Mouse (Mus musculus): ENCODE measurements at regions not wholly inside any gene's neighbourhood (a gene's known extent, or its start where the extent isn't known, plus 50 kb on each side); places are given as distances from the start of the nearest gene placed in this dataset.

DNA sequence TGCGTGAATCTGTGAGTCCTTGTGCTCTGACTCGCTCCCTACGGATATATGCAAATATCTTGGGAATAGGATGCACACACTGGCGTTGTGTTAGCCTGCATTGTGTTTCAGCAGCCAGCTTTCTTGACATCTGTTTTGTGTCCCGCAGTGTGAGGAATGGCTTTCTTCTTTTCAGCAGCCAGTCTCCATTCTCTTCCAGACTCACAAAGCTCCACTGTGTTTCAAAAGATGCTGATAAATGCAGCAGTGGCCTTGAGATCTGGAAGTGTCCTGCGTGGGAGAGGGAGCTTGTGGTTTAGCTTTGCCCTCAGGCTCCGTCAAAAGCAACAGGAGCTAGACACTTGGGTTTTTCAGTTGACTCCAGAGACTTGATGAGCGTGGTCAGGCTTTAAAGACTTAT is 188.9 kb upstream of the Fat4 start:
- in situ Hi-C loops (cut with MboI, MseI), result no loop called here

DNA sequence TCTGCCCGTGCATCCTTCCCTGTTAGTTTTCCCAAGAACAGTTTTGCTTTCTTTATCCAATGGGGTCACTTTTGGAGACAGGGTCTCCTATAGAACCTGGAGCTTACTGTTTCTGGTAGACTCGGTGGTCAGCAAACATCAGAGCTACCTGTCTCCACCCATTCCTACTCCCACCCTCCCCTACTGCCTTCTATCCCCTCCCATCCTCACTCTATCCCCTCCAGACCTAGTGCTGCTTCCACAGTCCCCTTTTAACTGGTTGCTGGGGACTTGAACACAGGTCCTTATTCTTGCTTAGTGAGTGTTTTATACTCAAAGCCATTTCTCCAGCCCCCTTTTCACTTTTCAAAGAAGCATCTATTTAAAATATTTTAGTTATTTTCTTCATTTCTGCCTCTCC is 189.4 kb upstream of the Fat4 start:
- in situ Hi-C loops (cut with MboI, MseI), result no loop called here

DNA sequence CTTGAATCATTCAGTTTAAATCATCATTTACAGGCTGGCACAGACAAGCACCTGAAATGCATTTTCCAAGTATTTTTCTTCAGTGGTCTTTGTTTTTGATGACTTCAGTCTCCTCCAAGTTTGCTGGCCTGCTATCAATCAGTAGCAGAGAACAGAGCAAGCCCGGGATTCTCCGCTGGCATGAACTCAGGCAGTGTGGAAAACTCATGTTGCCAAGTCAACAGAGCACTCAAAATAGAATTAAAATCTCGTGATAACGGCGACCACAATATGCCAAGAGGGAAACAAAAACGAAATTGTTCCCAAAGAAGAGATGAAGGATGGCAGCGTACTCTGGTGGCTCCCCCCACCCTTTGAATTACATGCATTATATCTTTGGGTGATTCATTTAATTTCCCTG is 190.9 kb upstream of the Fat4 start:
- in situ Hi-C loops (cut with MboI, MseI), result no loop called here

DNA sequence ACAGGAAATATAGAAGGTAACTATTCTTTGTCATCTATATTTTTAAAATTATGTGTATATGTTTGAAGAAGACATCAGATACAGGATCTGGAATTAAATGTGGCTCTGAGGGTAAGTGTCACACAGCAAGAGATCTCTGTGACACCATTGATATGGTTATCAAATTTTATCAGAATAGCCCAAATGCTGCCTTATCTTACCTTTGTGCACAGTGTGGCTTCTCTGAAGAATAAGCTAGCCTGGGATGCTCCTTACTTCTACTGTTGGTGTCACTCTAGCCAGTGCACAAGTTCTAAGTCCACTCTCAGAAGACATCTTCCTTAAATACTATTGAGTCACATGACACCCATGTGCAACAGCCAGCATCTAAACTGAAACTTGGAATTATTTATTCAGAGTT is 194.0 kb upstream of the Fat4 start:
- in situ Hi-C loops (cut with MboI, MseI), result no loop called here

DNA sequence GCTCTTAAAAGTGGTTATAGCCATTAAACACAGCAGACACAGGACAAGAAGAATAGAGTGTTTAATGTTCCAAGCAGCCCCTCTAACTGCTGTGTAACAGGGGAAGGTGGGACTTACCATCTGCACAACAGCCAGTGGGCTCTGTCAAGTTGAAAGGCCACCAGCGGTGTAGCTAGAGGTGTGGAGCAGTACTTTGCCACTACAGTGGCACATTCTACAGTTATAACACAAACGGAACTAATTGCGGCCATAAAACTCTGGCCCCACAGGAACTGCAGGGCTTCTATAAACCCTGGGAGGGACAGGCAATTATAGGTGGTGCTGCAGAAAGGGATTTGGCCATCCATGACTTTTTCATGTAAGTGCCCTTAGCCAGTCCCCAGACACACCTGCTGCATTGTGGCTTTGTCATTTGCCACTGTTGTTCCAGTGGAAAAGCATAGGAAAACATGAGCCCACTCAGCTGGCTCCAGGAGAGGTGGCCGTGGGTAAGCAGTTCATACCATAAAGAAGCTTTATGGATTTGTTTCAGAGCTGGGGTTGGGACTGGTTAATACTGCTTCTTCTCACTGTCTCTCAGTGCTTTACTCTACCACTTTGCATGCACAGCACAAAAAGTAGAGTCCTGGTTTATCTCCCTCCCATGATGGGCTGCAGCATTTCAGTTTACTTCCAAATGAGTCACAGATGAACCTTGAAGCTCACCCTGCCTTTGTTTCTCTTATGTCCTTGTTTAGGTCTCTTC is 199.8 kb upstream of the Ankrd50 start:
- in situ Hi-C loops (cut with MboI, MseI), result no loop called here

DNA sequence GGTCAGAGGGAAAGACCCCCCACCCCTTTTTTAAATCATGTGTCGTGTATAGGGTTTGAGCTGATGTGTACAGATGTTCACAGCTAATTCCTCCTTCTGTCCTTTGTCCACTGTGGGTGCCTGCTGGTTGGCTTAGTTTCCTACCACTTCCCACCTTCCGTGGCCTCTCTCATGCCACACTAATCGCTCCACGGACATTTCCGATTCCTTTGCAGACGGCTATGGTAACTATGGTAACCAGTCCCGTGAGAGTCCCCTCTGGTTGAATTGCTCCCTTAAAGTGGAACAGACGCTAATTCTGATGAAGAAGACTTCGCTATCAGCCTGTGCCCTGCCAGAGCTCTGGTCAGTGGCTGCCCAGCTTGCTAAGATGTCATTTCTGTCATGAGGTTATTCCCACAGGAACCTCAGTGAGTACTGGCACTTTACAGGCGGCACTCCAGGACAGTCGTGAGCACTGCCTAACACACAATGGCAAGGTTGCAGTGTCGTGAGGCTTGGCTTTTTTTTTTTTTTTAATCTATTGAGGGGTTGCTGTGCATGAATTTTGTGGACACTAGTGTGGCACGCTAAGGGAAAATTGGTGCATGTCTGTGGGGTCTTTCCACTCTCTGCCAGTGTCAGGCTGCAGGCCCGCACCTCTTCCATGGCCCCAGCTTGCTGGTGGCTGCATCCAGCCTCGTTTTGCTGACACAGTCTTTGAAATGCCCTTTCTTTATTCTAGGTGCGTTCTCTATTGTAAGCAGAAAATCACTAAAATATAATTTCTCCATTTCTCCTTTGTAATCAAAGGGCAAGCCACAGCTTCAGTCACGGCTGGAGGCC is 179.2 kb upstream of the Ankrd50 start:
- in situ Hi-C loops (cut with MboI, MseI), result no loop called here

DNA sequence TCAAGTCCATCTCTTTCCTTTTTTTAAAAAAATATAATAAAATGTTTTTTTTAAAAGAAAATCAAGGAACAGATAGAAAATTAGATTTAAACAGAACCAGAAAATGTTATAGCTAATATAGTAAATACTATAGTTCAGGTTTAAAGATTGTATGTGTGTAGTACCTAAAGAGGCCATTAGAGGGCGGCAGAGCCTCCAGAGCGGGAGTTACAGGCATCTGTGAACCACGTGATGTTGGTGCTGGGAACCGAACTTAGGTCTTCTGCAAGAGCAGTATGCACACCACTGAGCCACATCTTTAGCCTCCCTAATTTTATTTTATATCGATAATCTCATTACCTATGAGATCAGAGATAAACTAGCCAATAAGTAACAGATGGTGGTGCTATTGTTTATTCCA is 178.4 kb upstream of the Ankrd50 start:
- in situ Hi-C loops (cut with MboI, MseI), result no loop called here

DNA sequence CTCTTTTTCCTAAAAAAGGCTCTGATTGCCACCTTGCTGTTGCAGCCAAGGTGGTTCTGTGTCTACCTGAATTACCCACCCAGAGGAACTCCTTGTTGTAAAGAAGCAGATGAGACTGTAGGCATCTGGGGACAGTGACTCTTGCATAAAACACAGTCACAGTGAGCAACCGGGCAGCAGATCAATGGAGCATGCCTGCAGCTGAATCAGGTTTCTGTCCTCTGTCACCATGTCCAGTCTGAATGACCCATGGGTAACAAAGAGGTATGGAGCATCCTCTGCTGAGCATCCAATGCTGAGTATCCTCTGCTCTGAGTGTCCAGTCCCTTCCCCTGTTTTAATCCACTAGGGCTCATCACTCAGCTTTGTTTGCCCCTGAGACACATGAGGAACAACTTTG is 172.1 kb upstream of the Ankrd50 start:
- in situ Hi-C loops (cut with MboI, MseI), result no loop called here

DNA sequence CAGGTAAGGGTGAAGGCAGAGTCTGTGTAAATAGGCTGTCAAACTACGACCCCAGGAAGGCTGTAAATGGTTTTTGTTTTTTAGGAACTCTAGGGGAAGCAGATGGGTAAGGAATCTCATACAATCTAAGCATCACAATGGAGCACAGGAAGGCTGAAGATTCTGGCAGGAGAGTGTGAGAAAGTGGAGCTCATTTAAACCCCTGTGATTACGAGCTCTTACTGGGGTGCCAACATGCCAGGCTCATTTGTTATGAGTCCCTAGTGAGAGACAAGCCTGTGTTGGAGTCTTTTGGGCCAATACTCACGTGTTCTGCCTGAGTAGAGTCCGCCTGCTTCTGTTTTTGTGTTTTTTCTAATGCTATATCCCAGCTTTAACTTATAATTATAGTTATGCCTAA is 169.3 kb upstream of the Ankrd50 start:
- in situ Hi-C loops (cut with MboI, MseI), result no loop called here

DNA sequence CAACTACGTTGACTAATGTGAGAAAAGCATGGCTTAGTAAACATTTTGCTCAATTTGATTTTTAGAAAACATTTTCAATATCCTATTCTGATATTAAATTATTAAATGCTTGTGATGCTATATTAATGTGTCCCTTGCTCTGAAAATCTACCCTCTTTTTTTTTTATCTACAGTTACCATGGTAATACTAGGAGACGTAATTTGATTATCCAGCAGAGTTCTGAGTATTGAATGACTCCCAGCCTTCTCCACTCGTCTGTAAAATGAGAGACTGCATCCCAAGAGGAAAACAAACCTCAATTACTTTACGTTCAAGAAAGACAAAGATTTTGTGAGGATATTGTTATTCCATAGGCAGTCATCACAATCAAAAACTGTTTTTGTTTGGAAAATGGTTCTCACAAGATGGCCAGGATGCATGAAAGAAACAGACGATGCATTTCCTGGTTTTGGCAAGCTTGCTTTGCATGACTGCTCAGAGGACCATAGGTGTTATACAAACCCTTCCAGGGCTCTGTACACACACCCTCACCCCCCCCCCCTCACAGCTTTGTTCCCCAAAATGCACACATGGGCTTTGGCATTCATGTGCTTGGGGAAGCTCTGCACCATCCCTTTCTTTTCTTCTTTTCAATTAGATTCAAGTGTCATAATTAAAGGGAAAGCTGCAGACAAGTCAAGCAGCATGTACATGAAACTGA is 168.5 kb upstream of the Ankrd50 start:
- in situ Hi-C loops (cut with MboI, MseI), result no loop called here

DNA sequence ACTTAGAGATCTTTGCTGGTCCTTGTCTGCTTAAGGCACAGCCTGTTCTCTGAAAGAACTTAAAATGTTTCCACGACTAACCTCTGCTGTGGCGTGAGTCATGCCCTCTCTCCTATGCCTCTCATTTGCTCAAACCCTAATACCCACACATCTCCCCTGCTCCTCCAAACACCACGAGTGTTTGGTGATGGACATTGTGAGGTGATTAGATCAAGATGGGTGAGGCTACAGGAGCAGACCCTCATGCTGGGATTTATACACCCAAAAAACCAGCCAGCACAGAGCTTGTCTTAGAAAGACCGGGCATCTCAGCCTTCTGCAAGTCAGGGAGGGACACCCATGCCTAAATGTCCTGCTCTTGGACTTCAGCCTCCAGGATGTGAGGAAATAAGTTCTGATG is 165.5 kb upstream of the Ankrd50 start:
- in situ Hi-C loops (cut with MboI, MseI), result no loop called here

DNA sequence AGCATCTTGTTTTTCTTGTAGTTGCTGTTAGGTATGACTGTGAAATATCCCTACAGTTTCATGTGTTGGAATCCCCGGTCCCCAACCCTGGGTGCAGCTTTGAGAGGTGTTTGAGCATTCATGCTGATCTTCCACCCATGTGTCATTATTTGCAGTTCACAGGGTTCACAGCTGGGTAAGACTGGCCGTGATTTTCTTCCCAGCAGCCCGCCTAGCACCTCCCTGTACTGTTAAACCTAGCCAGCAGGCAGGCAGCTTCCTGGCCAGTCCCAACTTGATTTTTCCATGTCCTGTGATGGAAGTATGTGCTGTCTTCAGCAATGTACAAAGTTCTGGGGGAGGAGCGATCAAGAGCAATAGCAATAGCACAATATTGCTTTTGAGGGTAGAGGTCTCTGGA is 164.0 kb upstream of the Ankrd50 start:
- in situ Hi-C loops (cut with MboI, MseI), result no loop called here

DNA sequence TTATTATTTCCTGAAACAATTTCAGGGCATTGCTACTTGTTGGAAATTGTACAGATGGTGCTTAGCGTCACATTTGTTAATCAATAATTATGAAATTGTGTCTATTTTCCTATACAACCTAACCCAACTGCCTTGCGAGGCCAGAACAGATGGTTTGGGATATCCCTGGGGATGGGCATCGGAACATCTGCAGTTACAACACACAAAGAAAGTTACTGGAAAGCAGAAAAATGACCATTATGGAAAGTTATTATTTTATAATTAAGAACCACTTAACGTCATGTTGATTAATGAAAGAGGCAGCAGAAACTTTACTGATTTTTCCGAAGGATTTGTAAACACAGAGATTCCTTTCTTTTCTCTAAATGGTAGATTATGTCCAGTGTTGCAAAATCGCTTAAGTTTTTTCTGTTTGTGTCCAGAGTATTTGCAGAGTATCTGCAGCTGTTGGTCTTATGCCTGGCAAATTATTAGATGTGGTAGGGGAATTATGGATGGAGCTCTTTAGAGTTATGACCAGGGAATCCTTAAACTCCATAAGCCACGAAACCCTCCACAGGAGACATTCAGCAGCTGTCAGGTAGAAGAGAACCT is 163.2 kb upstream of the Ankrd50 start:
- in situ Hi-C loops (cut with MboI, MseI), result no loop called here

DNA sequence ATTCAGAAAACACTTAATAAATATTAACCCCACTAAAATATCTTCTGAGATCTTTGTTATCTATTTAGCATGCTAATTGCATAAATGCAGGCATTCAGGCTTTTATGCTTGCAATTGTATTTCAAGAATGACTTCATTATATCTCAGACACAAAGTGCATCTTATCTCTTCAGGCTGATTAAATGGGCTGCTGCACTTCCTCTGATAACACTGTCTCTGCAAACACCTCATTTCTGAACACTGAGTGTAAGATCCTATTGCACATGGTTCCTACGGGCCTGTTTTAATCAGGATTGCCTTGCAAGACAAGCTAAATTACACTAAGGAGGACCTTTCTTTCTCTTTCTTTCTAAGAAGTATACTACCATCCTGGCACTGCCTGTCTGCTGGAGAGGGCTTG is 157.1 kb upstream of the Ankrd50 start:
- in situ Hi-C loops (cut with MboI, MseI), result no loop called here

DNA sequence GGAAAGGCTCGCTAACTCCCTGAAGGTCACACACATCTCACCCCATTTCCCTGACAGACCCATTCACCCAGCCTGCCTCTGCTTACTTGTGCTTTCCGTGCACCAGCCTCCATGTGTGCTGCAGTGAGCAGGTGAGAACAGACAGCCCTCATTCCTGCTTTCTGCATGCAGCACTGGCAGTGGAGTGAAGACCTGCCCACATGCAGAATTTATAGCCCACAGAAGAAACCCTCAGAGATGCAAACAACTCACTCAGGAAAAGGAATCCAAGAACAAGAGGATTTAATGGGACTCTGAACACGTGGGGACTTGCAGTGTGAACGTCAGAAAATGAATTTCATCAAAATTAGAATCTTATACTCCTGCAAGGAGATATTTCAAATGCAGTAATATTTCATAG is 152.2 kb upstream of the Ankrd50 start:
- in situ Hi-C loops (cut with MboI, MseI), result no loop called here

DNA sequence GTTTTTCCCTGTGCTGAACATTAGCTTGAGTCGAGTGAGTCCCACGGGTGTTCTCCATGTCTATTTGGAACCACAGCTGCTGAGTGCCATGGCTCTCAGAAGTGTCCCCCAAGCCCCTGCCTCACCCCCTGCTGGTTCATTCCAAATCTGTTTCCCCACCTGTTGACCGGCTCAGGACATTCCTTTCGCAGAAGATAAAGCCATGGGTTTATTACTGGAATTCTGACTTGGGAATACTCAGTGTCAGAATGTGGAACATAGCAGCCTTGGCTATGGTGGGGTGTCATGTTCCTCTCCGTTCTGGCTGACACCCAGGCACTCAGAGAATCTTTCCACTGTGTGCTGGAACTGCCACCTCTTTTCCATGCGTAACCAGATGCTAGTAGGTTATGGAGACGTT is 148.7 kb upstream of the Ankrd50 start:
- in situ Hi-C loops (cut with MboI, MseI), result no loop called here

DNA sequence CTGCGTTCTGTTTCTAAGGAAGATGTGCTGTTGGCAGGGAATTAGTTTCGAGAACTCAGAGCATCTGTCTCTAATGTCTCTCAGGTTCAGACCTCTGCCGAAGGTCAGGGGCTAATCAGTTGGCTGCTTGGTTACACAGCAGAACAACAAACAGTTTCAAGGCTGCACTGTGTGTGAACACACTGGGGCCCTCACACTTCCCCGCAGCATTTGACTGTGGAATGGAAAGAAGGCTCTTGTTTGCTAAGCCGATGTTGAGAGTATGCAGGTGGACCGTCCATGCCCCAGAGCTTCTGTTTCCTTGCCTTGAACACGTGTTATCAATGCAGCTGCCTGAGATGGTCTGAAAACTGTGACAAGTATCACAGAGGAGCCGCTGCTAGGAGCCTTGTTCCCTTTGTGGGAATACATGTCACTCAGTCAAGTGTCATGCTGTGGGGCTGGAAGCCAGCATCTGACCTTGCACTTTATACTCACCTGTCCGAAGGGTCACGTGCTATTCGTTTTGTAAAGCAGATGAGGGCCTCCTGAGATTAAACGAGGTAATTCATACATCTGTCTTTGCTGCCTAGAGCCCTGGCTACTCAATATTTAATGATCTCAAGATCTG is 141.0 kb upstream of the Ankrd50 start:
- in situ Hi-C loops (cut with MboI, MseI), result no loop called here

DNA sequence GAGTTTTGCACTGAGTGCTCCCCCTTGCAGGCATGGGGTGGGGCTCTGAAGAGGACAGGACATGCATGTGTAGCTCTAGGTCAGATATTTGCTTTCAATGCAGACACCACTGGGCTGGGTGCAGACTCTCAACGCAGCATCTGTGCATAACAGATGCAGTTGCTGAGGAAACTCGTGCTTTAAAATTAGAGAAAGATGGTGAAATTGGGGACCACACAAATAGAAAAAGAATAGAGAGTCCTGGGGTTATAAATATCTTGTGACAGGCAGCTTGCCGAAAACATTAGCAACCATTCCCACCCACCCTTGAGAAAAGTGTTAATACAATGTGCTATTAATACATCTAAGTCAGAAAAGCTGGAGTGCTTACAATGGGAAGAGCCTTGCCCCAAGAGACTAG is 133.3 kb upstream of the Ankrd50 start:
- in situ Hi-C loops (cut with MboI, MseI), result loop anchor here (5.0 kb wide), 1 partner anchor 371 kb away; no protein-coding TSS in a partner anchor

DNA sequence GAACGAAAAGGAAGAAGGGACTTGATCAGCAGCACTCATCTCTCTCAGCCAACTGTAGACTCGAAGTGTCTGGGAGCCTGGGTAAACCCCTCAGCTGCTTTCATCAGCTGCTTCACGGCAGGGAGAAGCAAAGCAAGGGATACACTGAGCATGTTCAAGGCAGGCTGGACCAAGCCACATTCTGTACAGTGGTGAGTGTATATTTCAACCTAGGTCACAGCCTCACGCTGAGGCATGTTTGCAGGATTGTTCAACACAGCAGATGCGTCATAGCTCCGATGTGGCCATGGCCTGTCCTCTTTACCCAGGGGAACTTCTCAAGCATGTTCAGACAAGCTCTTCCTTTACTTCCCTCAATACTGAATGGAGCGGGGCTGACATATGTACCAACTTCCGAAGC is 132.6 kb upstream of the Ankrd50 start:
- in situ Hi-C loops (cut with MboI, MseI), result loop anchor here (5.0 kb wide), 1 partner anchor 370 kb away; no protein-coding TSS in a partner anchor

DNA sequence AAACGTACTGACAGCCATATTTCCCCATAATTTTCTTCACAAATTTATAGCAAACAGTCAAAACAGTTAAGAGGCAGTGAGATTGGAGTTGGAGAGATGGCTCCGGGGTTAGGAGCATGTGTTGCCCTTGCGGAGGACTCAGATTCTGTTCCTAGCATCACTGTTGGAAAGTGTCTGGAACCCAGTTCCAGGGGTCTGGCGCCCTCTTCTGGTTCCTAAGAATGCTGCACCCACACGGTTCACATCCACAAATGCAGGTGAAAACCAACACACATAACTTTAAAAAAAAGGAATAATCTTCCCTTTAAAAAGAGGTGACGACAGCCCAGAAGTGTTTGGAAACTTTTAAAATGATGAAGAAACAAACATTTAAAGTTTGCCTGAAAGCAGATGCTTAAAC is 129.1 kb upstream of the Ankrd50 start:
- in situ Hi-C loops (cut with MboI, MseI), result no loop called here

DNA sequence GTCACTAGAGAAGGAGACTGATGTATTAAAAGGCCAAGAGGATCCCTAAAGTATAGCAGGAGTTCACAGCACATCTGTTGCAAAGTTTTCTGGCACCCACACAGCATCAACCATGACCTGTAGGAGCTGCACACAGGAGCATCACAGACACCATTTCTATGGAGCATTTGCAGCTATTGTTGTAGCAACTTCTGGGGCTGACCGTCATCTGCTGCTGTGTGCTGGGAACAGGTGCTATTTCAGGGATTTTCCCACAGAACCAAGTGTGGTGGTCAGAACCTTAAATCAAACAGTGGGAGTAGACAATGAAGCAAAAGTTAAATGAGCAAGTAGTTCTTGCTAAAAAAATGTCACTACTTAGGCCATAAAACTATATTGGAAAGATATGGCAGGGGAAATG is 106.9 kb upstream of the Ankrd50 start:
- in situ Hi-C loops (cut with MboI, MseI), result no loop called here

DNA sequence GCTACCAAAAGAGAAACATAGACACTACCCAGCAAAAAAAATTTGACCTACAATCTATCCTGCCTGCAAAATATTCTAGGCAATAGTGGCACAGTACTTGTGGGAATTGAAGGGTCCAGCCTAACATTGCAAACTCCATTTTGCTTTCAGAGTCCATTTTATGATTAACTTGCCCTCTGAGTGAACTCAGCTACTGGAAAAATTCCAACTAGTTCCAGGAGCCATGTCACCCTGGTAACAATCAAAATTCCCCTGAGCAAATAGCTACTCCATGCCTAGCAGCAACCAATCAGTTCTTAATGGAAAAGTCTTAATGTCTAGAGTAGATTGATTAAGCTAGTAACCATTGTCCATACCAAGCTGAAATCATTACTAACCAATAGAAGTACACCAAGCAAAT is 104.3 kb upstream of the Ankrd50 start:
- in situ Hi-C loops (cut with MboI, MseI), result no loop called here
